Mouse (Mus musculus) lung, adult 2 months (tissue): ENCODE results near the gene Rps18.

Source experiments
- CTCF ChIP-seq: fragments of 200-500 bp; IDR thresholded peaks from 2 replicates; pipeline ENCODE4 v1.5.1; 2011; ENCODE audit warnings: mild to moderate bottlenecking, low read length, control low read depth; ENCODE audit not compliant: insufficient read depth
- POLR2A ChIP-seq: fragments of 200-500 bp; IDR thresholded peaks from 2 replicates; pipeline ENCODE4 v1.6.1; 2011; ENCODE audit warnings: low read depth, mild to moderate bottlenecking, control low read depth, low read length, borderline replicate concordance; ENCODE audit errors: extremely low read depth

- TF ChIP-seq POLR2A (no peak), CTCF (no peak)
Observed at GRCm38 (mm10) chr17:33931159-33931866, 24.5 kb downstream of the Rps18 start.
